26 mouse cellular contexts compared by ENCODE assay signal in genomic region chr11:53809354-53809753, GRCm38 (mm10). TPM values are rescaled to one million over a fixed set of nuclear protein-coding genes. Genes with fewer than 3 reads are reported as not detected.
A peak's percentile ranks its signal among the peaks of the same experiment; 100 is the strongest.
DNase-seq lines count a peak whose midpoint lies in the region; ATAC-seq and TF ChIP-seq lines count a peak whose summit lies in the region.
"Had no signal": no experiment of that assay in that cellular context is flagged by ENCODE, and none has a peak within 500 bp of the region (broad histone marks: within the 10 kb centered on the region; RNA-seq: fewer than 3 reads in every experiment).

No protein-coding gene starts in this region.

- H3K9me3 ChIP-seq in kidney, postnatal 0 days (replicated peaks; ENCODE audit: low read length) = no peaks in the 10 kb centered on the region
- H3K9me3 ChIP-seq in intestine, embryonic 16.5 days (ENCODE audit: control insufficient read depth, low read length) = no peaks in the 10 kb centered on the region
- no peaks in the 10 kb centered on the region for H3K9me3 ChIP-seq in stomach, postnatal 0 days (ENCODE audit: control insufficient read depth, low read length)
- H3K9me3 ChIP-seq: heart, embryonic 10.5 days; hindbrain, embryonic 12.5 days; kidney, embryonic 15.5 days; midbrain, embryonic 12.5 days; neural tube, embryonic 13.5 days had no signal

- no peak overlapping the region for H3K4me2 ChIP-seq in kidney, postnatal 0 days (ENCODE audit: low read length)
- no peak overlapping the region for H3K4me2 ChIP-seq in intestine, embryonic 16.5 days (ENCODE audit: low read depth, low read length)
- no peak overlapping the region for H3K4me2 ChIP-seq in stomach, postnatal 0 days (replicated peaks; ENCODE audit: low read depth)
- H3K4me2 ChIP-seq: hindbrain, embryonic 12.5 days; kidney, embryonic 15.5 days; liver, embryonic 11.5 days; midbrain, embryonic 12.5 days; neural tube, embryonic 13.5 days had no signal

- no peaks in the 10 kb centered on the region for H3K36me3 ChIP-seq in kidney, postnatal 0 days (ENCODE audit: insufficient read depth, low read length)
- H3K36me3 ChIP-seq in intestine, embryonic 16.5 days (ENCODE audit: control insufficient read depth, insufficient read depth, low read length) = no peaks in the 10 kb centered on the region
- no peaks in the 10 kb centered on the region for H3K36me3 ChIP-seq in stomach, postnatal 0 days (ENCODE audit: control insufficient read depth, insufficient read depth, low read length)
- H3K36me3 ChIP-seq: heart, embryonic 10.5 days; hindbrain, embryonic 12.5 days; kidney, embryonic 15.5 days; midbrain, embryonic 12.5 days; neural tube, embryonic 13.5 days had no signal

- no peaks in the 10 kb centered on the region for H3K27me3 ChIP-seq in kidney, postnatal 0 days (ENCODE audit: insufficient read depth, low read length)
- no peaks in the 10 kb centered on the region for H3K27me3 ChIP-seq in intestine, embryonic 16.5 days (replicated peaks; ENCODE audit: control insufficient read depth, insufficient read depth, low read length)
- no peaks in the 10 kb centered on the region for H3K27me3 ChIP-seq in stomach, postnatal 0 days (ENCODE audit: control insufficient read depth, insufficient read depth, low read length)
- H3K27me3 ChIP-seq: CH12.LX; hindbrain, embryonic 12.5 days; kidney, embryonic 15.5 days; midbrain, embryonic 12.5 days; neural tube, embryonic 13.5 days had no signal

- H3K4me1 ChIP-seq in kidney, postnatal 0 days (replicated peaks; ENCODE audit: insufficient read depth, low read length) = no peaks in the 10 kb centered on the region
- peaks cover 20% of the 10 kb centered on the region; the same call in 1 of the 2 replicates for H3K4me1 ChIP-seq in intestine, embryonic 16.5 days (ENCODE audit: control insufficient read depth, insufficient read depth, low read length)
- H3K4me1 ChIP-seq in stomach, postnatal 0 days (replicated peaks; ENCODE audit: control insufficient read depth, insufficient read depth) = no peaks in the 10 kb centered on the region
- H3K4me1 ChIP-seq: heart, embryonic 10.5 days; hindbrain, embryonic 12.5 days; midbrain, embryonic 12.5 days had no signal

- no peak for ATAC-seq in kidney, postnatal 0 days (replicated peaks; ENCODE audit: low FRiP score, low read depth)
- ATAC-seq in intestine, embryonic 16.5 days = peak; percentile 25; the same call in 1 of the 2 replicates
- no peak for ATAC-seq in stomach, postnatal 0 days (ENCODE audit: low FRiP score, low TSS enrichment)
- ATAC-seq: forebrain, embryonic 14.5 days had no signal

- no peak overlapping the region for H3K27ac ChIP-seq in kidney, postnatal 0 days
- H3K27ac ChIP-seq in intestine, embryonic 16.5 days (ENCODE audit: low read length) = peak overlapping the region; percentile 60; the same call in 1 of the 2 replicates
- peak overlapping the region; percentile 61; the same call in 1 of the 2 replicates for H3K27ac ChIP-seq in stomach, postnatal 0 days (replicated peaks)
- H3K27ac ChIP-seq: heart, embryonic 10.5 days; hindbrain, embryonic 12.5 days; kidney, embryonic 15.5 days; layer of hippocampus, adult 2 months; left cerebral cortex, adult 2 months; midbrain, embryonic 12.5 days; neural tube, embryonic 13.5 days had no signal

- no peak for TF ChIP-seq EP300 in stomach, postnatal 0 days (optimal IDR thresholded peaks at IDR 0.05)

- no peak overlapping the region for H3K4me3 ChIP-seq in kidney, postnatal 0 days (replicated peaks; ENCODE audit: low read depth, low read length)
- no peak overlapping the region for H3K4me3 ChIP-seq in intestine, embryonic 16.5 days (ENCODE audit: low read length)
- no peak overlapping the region for H3K4me3 ChIP-seq in stomach, postnatal 0 days (ENCODE audit: low read depth, low read length)
- H3K4me3 ChIP-seq: heart, embryonic 10.5 days; hindbrain, embryonic 12.5 days; kidney, embryonic 15.5 days; layer of hippocampus, adult 2 months; left cerebral cortex, adult 2 months; midbrain, embryonic 12.5 days; neural tube, embryonic 13.5 days had no signal

- DNase-seq in kidney, postnatal 0 days (ENCODE audit: low spot score) = peak; percentile 34
- no peak for DNase-seq in kidney, postnatal 36 days
- DNase-seq in lung, postnatal 10 days = peak; percentile 66
- DNase-seq in stomach, postnatal 0 days (ENCODE audit: low spot score) = no peak
- no peak for DNase-seq in adrenal gland, postnatal 10 days
- no peak for DNase-seq in layer of hippocampus, postnatal 14 days (ENCODE audit: low spot score in 2 of 2)
- DNase-seq: cerebellum, adult 9-10 months; gastrocnemius, postnatal 36 days; left cerebral cortex, postnatal 4 days; right cerebral cortex, adult 18-20 months; thymus, adult 18-20 months; thymus, postnatal 4 days had no signal

- H3K9ac ChIP-seq in kidney, postnatal 0 days (ENCODE audit: low read depth, low read length) = no peak overlapping the region
- H3K9ac ChIP-seq in intestine, embryonic 16.5 days (ENCODE audit: low read depth, low read length) = no peak overlapping the region
- no peak overlapping the region for H3K9ac ChIP-seq in stomach, postnatal 0 days (ENCODE audit: low read length)
- H3K9ac ChIP-seq: hindbrain, embryonic 12.5 days; kidney, embryonic 15.5 days; midbrain, embryonic 12.5 days; neural tube, embryonic 13.5 days had no signal

- TF ChIP-seq CTCF in kidney, postnatal 0 days (IDR thresholded peaks at IDR 0.05; ENCODE audit: low read depth) = no peak
- no peak for TF ChIP-seq CTCF in stomach, postnatal 0 days (IDR thresholded peaks at IDR 0.05; ENCODE audit: low read depth)

- 59% methylated on average over 5 of the region's 5 CpGs for WGBS in kidney, postnatal 0 days
- WGBS in intestine, embryonic 16.5 days = 39% methylated on average over 5 of the region's 5 CpGs
- 45% methylated on average over 5 of the region's 5 CpGs for WGBS in stomach, postnatal 0 days

RNA-seq across cellular contexts. Expression of gene Gm17334, which starts 36.4 kb away (rescaled TPM):
- polyA plus RNA-seq in kidney, postnatal 0 days (2015; fragmentation: Nextera tagmentation; extraction: Ambion mirVana) = 0.20 and 0.21 TPM in 2 replicates
- 0.34 and 0.81 TPM in 2 replicates for polyA plus RNA-seq in intestine, embryonic 16.5 days (2015; fragmentation: Nextera tagmentation; extraction: Ambion mirVana)
- polyA plus RNA-seq in stomach, postnatal 0 days (2015; fragmentation: Nextera tagmentation; extraction: Ambion mirVana) = 0.17 TPM in 1 of 2 replicates, not detected in the other
- total RNA-seq in adrenal gland, postnatal 10 days (2021) = 1 to 10 TPM in 1 of 2 experiments, not detected in 1; 1.2 TPM
- total RNA-seq in layer of hippocampus, postnatal 14 days (2021) = under 1 TPM in 1 of 2 experiments, not detected in 1; 0.62 TPM
- total RNA-seq: left cerebral cortex, postnatal 4 days; MEL had no signal
- polyA plus RNA-seq: embryonic facial prominence, embryonic 11.5 days; forebrain, embryonic 14.5 days; heart, embryonic 10.5 days; heart, postnatal 0 days; hindbrain, embryonic 12.5 days; liver, embryonic 11.5 days; midbrain, embryonic 12.5 days; neural tube, embryonic 13.5 days had no signal

RNA-seq across cellular contexts. Expression of gene Irf1, which starts 39.5 kb away (rescaled TPM):
- polyA plus RNA-seq in kidney, postnatal 0 days (2015; fragmentation: Nextera tagmentation; extraction: Ambion mirVana) = 14.0 and 17.9 TPM in 2 replicates
- polyA plus RNA-seq in intestine, embryonic 16.5 days (2015; fragmentation: Nextera tagmentation; extraction: Ambion mirVana) = 52.9 and 58.7 TPM in 2 replicates
- 18.7 and 25.7 TPM in 2 replicates for polyA plus RNA-seq in stomach, postnatal 0 days (2015; fragmentation: Nextera tagmentation; extraction: Ambion mirVana)
- 10 to 100 TPM; 20.0 to 36.7 TPM for total RNA-seq in adrenal gland, postnatal 10 days (2021)
- 1 to 10 TPM; 4.9 to 7.7 TPM for total RNA-seq in layer of hippocampus, postnatal 14 days (2021)

RNA-seq across cellular contexts. Expression of gene Gm12216, which starts 49.7 kb away (rescaled TPM):
- 2.0 and 2.3 TPM in 2 replicates for polyA plus RNA-seq in kidney, postnatal 0 days (2015; fragmentation: Nextera tagmentation; extraction: Ambion mirVana)
- 1.7 and 2.4 TPM in 2 replicates for polyA plus RNA-seq in intestine, embryonic 16.5 days (2015; fragmentation: Nextera tagmentation; extraction: Ambion mirVana)
- 1.9 and 2.3 TPM in 2 replicates for polyA plus RNA-seq in stomach, postnatal 0 days (2015; fragmentation: Nextera tagmentation; extraction: Ambion mirVana)
- 1 to 10 TPM; 5.7 to 7.9 TPM for total RNA-seq in adrenal gland, postnatal 10 days (2021)
- 1 to 10 TPM; 2.4 to 4.1 TPM for total RNA-seq in layer of hippocampus, postnatal 14 days (2021)
- total RNA-seq: MEL had no signal
- polyA plus RNA-seq: embryonic facial prominence, embryonic 11.5 days; forebrain, embryonic 14.5 days; hindbrain, embryonic 12.5 days had no signal

Comparison
In these comparisons a context has a peak if more than half of its experiments do, and no peak if none do; other contexts are left out.
1. DNase-seq: peak in kidney, postnatal 0 days (single experiment) and lung, postnatal 10 days (single experiment); none in kidney, postnatal 36 days (0 of 2), stomach, postnatal 0 days (single experiment), adrenal gland, postnatal 10 days (single experiment) and layer of hippocampus, postnatal 14 days (0 of 2).